Mouse (Mus musculus): ENCODE data around the gene Hdhd5. TPM values are rescaled to one million over a fixed set of nuclear protein-coding genes. Genes with fewer than 3 reads are reported as not detected.

Gene Hdhd5
- polyA plus RNA-seq, 1 experiment from 2014 or later, result 13.2 TPM

DNA sequence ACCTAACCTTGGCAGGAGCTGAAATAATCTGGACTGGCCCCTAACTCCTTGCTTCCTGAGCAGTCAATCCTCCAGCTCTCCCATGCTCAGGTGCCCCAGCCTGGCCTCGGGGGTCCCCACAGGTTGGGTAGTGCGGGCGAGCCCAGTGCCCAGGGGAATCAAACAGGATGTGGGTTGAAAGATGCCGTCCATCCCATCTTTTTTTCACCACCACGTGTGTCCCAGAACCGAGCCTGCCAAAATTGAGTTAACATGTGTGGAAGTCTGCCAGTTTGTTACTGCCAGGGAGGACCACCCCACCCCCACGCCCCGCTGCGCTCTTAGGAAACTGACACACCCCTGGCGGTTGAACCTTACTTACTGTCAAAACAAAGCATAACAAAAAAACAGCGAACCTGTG is 67.2 kb downstream of the Hdhd5 start:
- WGBS, result 4% methylated on average over 11 of the region's 11 CpGs
- H3K36me3 ChIP-seq, result no peaks in the 10 kb centered on the region
- peaks cover 19% of the 10 kb centered on the region for H3K4me1 ChIP-seq (replicated peaks)
- no peak overlapping the region for H3K27ac ChIP-seq
- ATAC-seq (ENCODE audit: low FRiP score), result 0 out of 2 replicates have a peak, but pooled peaks have one; percentile 55
- peak overlapping the region; percentile 55 for H3K4me3 ChIP-seq
- H3K27me3 ChIP-seq, result peaks cover 47% of the 10 kb centered on the region
- peak overlapping the region; percentile 74 for H3K9ac ChIP-seq
- H3K4me2 ChIP-seq, result peak overlapping the region; percentile 67
- no peaks in the 10 kb centered on the region for H3K9me3 ChIP-seq

DNA sequence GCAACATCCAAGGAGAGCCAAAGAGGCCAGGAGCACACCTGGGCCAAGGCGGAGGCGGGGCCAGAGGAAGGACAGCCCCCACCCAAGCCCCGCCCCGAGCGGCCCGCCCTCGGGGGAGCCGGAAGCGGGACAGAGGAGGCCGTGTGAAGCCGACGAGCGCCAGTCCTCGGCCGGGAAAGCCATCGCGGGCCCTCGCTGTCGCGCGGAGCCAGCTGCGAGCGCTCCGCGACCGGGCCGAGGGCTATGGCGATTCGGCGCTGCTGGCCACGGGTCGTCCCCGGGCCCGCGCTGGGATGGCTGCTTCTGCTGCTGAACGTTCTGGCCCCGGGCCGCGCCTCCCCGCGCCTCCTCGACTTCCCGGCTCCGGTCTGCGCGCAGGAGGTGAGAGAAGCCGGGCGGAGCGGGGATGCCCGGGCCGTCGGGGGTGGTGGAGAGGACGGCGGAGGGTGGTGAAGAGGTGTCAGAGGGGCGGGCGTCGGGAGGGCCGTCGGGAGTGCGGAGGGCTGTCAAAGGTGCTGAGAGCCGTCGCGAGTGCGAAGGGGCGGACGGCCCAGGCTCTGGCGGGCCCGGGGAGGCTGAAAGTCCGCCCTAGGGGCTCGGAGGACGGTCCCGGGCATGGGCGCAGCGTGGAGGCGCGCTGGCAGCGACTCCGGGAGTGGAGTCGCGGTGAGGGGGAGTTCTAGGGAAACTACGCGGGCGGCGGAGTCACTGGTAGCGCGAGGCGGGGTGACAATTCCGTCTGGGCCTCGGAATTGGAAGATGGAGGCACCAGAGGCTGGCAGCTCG is 67.8 kb downstream of the Hdhd5 start, which contains the start of gene Il17ra:
Gene Il17ra (plus strand): TSS at position 162 of the 786 bp plus-strand sequence.
- Histone ChIP-seq H3K27ac (0 out of 2 replicates have a peak within 1 kb of the TSS, but pooled peaks have one; percentile 40), H3K36me3 (no peaks in the 10 kb centered on the region), H3K4me2 (peak within 1 kb of the TSS; percentile 67), H3K4me3 (peak within 1 kb of the TSS; percentile 55), H3K4me1 (replicated peaks) (peaks cover 19% of the 10 kb centered on the region), H3K27me3 (peaks cover 47% of the 10 kb centered on the region), H3K9me3 (no peaks in the 10 kb centered on the region), H3K9ac (peak within 1 kb of the TSS; percentile 74)
- peak; percentile 72 for ATAC-seq (ENCODE audit: low FRiP score)
- WGBS, result 1% methylated on average over 75 of the region's 90 CpGs

DNA sequence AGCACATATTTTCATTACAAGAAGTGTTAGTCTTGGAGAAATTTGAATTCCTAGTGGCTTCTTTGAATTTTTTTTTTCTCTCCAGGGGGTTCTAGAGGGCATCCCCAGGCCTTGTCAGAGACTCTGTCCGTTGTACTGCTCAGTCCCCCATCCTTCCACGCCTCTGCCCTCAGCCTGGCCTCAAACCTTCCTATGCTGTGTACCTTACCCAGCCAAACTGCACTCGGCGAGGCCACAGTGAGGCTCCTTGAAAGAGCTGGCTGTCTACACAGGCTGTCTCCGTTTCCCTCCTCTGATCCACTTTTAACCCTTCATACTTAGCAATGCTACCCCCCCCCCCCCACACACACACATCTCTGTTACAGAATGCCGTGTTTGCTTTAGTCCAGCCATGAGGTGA is 68.9 kb downstream of the Hdhd5 start:
- no peak for ATAC-seq (ENCODE audit: low FRiP score)
- WGBS, result 55% methylated on average over 6 of the region's 6 CpGs
- peaks cover 47% of the 10 kb centered on the region for H3K27me3 ChIP-seq
- H3K4me3 ChIP-seq, result no peak overlapping the region
- no peaks in the 10 kb centered on the region for H3K36me3 ChIP-seq
- H3K27ac ChIP-seq, result no peak overlapping the region
- H3K9ac ChIP-seq, result no peak overlapping the region
- H3K9me3 ChIP-seq, result no peaks in the 10 kb centered on the region
- H3K4me1 ChIP-seq (replicated peaks), result peaks cover 19% of the 10 kb centered on the region
- no peak overlapping the region for H3K4me2 ChIP-seq

DNA sequence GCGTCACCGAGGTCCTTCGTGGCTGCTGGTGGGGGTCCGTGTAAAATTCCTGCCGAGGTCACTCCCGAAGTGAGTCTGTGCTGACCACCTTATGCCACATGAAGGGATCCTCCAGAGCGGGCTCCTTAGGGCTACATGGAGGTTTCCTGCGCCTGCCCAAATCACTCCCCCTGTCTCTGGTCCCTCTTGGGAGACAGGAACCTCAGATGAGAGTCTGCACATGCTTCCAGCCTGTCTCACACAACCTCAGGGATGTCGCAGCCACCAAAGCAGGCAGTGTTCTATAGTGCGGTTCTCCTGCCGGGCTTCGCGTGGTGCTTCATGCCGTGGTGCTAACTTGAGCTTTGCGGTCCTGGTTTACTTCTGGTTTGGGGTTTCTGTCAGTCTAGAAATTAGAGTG is 69.9 kb downstream of the Hdhd5 start:
- 69% methylated on average over 15 of the region's 15 CpGs for WGBS

More for the DNA sequence above, 69.9 kb downstream of the Hdhd5 start:
- no peaks in the 10 kb centered on the region for H3K36me3 ChIP-seq
- no peak overlapping the region for H3K4me3 ChIP-seq
- H3K27ac ChIP-seq, result no peak overlapping the region
- no peak overlapping the region for H3K9ac ChIP-seq
- no peak for ATAC-seq (ENCODE audit: low FRiP score)
- H3K9me3 ChIP-seq, result no peaks in the 10 kb centered on the region
- H3K27me3 ChIP-seq, result peaks cover 47% of the 10 kb centered on the region
- no peak overlapping the region for H3K4me2 ChIP-seq
- H3K4me1 ChIP-seq (replicated peaks), result peaks cover 19% of the 10 kb centered on the region

Other genes starting within 250 kb of the Hdhd5 start
- 0.18 TPM in 1 of 2 replicates, not detected in the other for gene D330020A13Rik, start 237.0 kb downstream of the Hdhd5 start, polyA plus RNA-seq (2015; fragmentation: Nextera tagmentation; extraction: Ambion mirVana)
- gene B4galnt3, start 236.8 kb downstream of the Hdhd5 start, polyA plus RNA-seq (2015; fragmentation: Nextera tagmentation; extraction: Ambion mirVana), result 0.09 and 0.27 TPM in 2 replicates
- 45.6 and 47.3 TPM in 2 replicates for gene Kdm5a, start 167.2 kb downstream of the Hdhd5 start, polyA plus RNA-seq (2015; fragmentation: Nextera tagmentation; extraction: Ambion mirVana)
- gene Ccdc77, start 166.9 kb downstream of the Hdhd5 start, polyA plus RNA-seq (2015; fragmentation: Nextera tagmentation; extraction: Ambion mirVana), result 13.2 and 14.2 TPM in 2 replicates
- 8.9 and 9.8 TPM in 2 replicates for gene Il17ra, start 68.1 kb downstream of the Hdhd5 start, polyA plus RNA-seq (2015; fragmentation: Nextera tagmentation; extraction: Ambion mirVana)
- 3.5 and 3.9 TPM in 2 replicates for gene Tmem121b, start 37.5 kb downstream of the Hdhd5 start, polyA plus RNA-seq (2015; fragmentation: Nextera tagmentation; extraction: Ambion mirVana)
- gene Cecr2, start 135.1 kb upstream of the Hdhd5 start, polyA plus RNA-seq (2015; fragmentation: Nextera tagmentation; extraction: Ambion mirVana), result 4.7 and 5.7 TPM in 2 replicates
- 6.9 and 7.9 TPM in 2 replicates for gene Slc25a18, start 242.3 kb upstream of the Hdhd5 start, polyA plus RNA-seq (2015; fragmentation: Nextera tagmentation; extraction: Ambion mirVana)